16 mouse cellular contexts compared by ENCODE assay signal in the genomic region with DNA sequence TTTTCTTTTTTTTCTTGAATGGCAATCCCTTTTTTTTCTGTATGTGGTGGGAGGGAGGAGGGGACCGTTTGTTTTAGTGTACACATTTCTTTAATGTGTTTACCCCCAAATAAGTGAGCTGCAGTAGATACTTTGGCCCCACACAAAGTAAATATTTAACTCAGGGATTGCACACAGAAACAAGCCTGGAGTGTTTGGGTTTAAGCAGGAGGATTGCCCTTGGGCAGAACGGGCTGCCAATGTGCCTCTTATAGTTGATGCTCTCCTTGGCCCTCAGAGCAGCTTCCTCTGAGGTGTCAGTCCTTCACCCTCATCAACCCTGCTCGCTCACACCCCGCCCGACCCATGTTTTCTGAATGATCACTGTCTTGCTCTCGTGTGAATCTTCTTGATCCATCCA.
DNase-seq lines count a peak whose midpoint lies in the region; ATAC-seq and TF ChIP-seq lines count a peak whose summit lies in the region.
"Had no signal": no experiment of that assay in that cellular context is flagged by ENCODE, and none has a peak within 500 bp of the region (broad histone marks: within the 10 kb centered on the region; RNA-seq: fewer than 3 reads in every experiment).

No protein-coding gene starts in this region.

- peak; percentile 51; the same call in 1 of the 2 replicates for ATAC-seq in lung, embryonic 14.5 days (ENCODE audit: insufficient read depth)
- no peak for ATAC-seq in lung, postnatal 0 days
- ATAC-seq in kidney, embryonic 15.5 days (replicated peaks; ENCODE audit: low FRiP score) = peak; percentile 64; the same call in 1 of the 2 replicates
- 0 out of 2 replicates have a peak, but pooled peaks have one; percentile 24 for ATAC-seq in liver, embryonic 12.5 days
- ATAC-seq in stomach, postnatal 0 days (ENCODE audit: low FRiP score, low TSS enrichment) = 0 out of 2 replicates have a peak, but pooled peaks have one; percentile 26
- ATAC-seq in forebrain, embryonic 16.5 days = no peak

- peaks cover 11% of the 10 kb centered on the region for H3K4me1 ChIP-seq in lung, embryonic 14.5 days (ENCODE audit: insufficient read depth)
- H3K4me1 ChIP-seq in lung, postnatal 0 days (ENCODE audit: insufficient read depth, low read depth, low read length) = no peaks in the 10 kb centered on the region
- H3K4me1 ChIP-seq in kidney, embryonic 15.5 days = peaks cover 29% of the 10 kb centered on the region
- H3K4me1 ChIP-seq in liver, embryonic 12.5 days = 0 out of 2 replicates have a peak, but pooled peaks cover 5% of the 10 kb centered on the region
- H3K4me1 ChIP-seq in stomach, postnatal 0 days (replicated peaks; ENCODE audit: control insufficient read depth, insufficient read depth) = no peaks in the 10 kb centered on the region
- no peaks in the 10 kb centered on the region for H3K4me1 ChIP-seq in forebrain, embryonic 16.5 days (replicated peaks; ENCODE audit: control insufficient read depth, insufficient read depth, low read length)
- H3K4me1 ChIP-seq: midbrain, embryonic 12.5 days had no signal

- no peak overlapping the region for H3K4me3 ChIP-seq in lung, embryonic 14.5 days (ENCODE audit: low read depth, low read length)
- H3K4me3 ChIP-seq in lung, postnatal 0 days (ENCODE audit: low read depth, low read length) = no peak overlapping the region
- no peak overlapping the region for H3K4me3 ChIP-seq in kidney, embryonic 15.5 days (replicated peaks)
- H3K4me3 ChIP-seq in liver, embryonic 12.5 days = no peak overlapping the region
- H3K4me3 ChIP-seq in stomach, postnatal 0 days (ENCODE audit: low read depth, low read length) = no peak overlapping the region
- no peak overlapping the region for H3K4me3 ChIP-seq in forebrain, embryonic 16.5 days (replicated peaks; ENCODE audit: low read length)
- H3K4me3 ChIP-seq: limb, embryonic 13.5 days; midbrain, embryonic 12.5 days had no signal

- no peaks in the 10 kb centered on the region for H3K27me3 ChIP-seq in lung, embryonic 14.5 days (ENCODE audit: insufficient read depth, low read length)
- H3K27me3 ChIP-seq in lung, postnatal 0 days (replicated peaks; ENCODE audit: insufficient read depth, low read length) = no peaks in the 10 kb centered on the region
- no peaks in the 10 kb centered on the region for H3K27me3 ChIP-seq in kidney, embryonic 15.5 days
- H3K27me3 ChIP-seq in liver, embryonic 12.5 days (replicated peaks) = no peaks in the 10 kb centered on the region
- no peaks in the 10 kb centered on the region for H3K27me3 ChIP-seq in stomach, postnatal 0 days (ENCODE audit: control insufficient read depth, insufficient read depth, low read length)
- no peaks in the 10 kb centered on the region for H3K27me3 ChIP-seq in forebrain, embryonic 16.5 days (replicated peaks; ENCODE audit: control insufficient read depth, insufficient read depth, low read length)
- H3K27me3 ChIP-seq: midbrain, embryonic 12.5 days had no signal

- no peak for TF ChIP-seq CTCF in lung, embryonic 14.5 days (IDR thresholded peaks at IDR 0.05; ENCODE audit: low read depth)
- no peak for TF ChIP-seq CTCF in lung, postnatal 0 days (IDR thresholded peaks at IDR 0.05)
- no peak for TF ChIP-seq CTCF in stomach, postnatal 0 days (IDR thresholded peaks at IDR 0.05; ENCODE audit: low read depth)

- WGBS in lung, embryonic 14.5 days = 41% methylated on average over 6 of the region's 6 CpGs
- 49% methylated on average over 6 of the region's 6 CpGs for WGBS in lung, postnatal 0 days
- WGBS in kidney, embryonic 15.5 days = 70% methylated on average over 6 of the region's 6 CpGs
- WGBS in liver, embryonic 12.5 days (ENCODE audit: insufficient replicate concordance) = 57% methylated on average over 6 of the region's 6 CpGs
- 38% methylated on average over 6 of the region's 6 CpGs for WGBS in stomach, postnatal 0 days
- 86% methylated on average over 6 of the region's 6 CpGs for WGBS in forebrain, embryonic 16.5 days

- H3K36me3 ChIP-seq in lung, embryonic 14.5 days (ENCODE audit: insufficient read depth) = no peaks in the 10 kb centered on the region
- H3K36me3 ChIP-seq in lung, postnatal 0 days (ENCODE audit: insufficient read depth, low read length) = no peaks in the 10 kb centered on the region
- H3K36me3 ChIP-seq in kidney, embryonic 15.5 days = no peaks in the 10 kb centered on the region
- no peaks in the 10 kb centered on the region for H3K36me3 ChIP-seq in liver, embryonic 12.5 days
- no peaks in the 10 kb centered on the region for H3K36me3 ChIP-seq in stomach, postnatal 0 days (ENCODE audit: control insufficient read depth, insufficient read depth, low read length)
- no peaks in the 10 kb centered on the region for H3K36me3 ChIP-seq in forebrain, embryonic 16.5 days (ENCODE audit: control insufficient read depth, insufficient read depth)
- H3K36me3 ChIP-seq: limb, embryonic 13.5 days; midbrain, embryonic 12.5 days had no signal

- no peak overlapping the region for H3K9ac ChIP-seq in lung, embryonic 14.5 days
- H3K9ac ChIP-seq in lung, postnatal 0 days (replicated peaks; ENCODE audit: low read depth) = no peak overlapping the region
- no peak overlapping the region for H3K9ac ChIP-seq in kidney, embryonic 15.5 days
- H3K9ac ChIP-seq in liver, embryonic 12.5 days = no peak overlapping the region
- H3K9ac ChIP-seq in stomach, postnatal 0 days (ENCODE audit: low read length) = no peak overlapping the region
- H3K9ac ChIP-seq in forebrain, embryonic 16.5 days (replicated peaks; ENCODE audit: low read depth, low read length) = no peak overlapping the region
- H3K9ac ChIP-seq: hindbrain, embryonic 14.5 days; limb, embryonic 13.5 days; midbrain, embryonic 12.5 days had no signal

- DNase-seq in lung, embryonic 14.5 days = peak; percentile 25
- DNase-seq in lung, postnatal 0 days (ENCODE audit: low spot score) = no peak
- DNase-seq in stomach, postnatal 0 days (ENCODE audit: low spot score) = no peak
- no peak for DNase-seq in retina, postnatal 1 day
- DNase-seq: adrenal gland, postnatal 36 days; cerebellum, adult 8-10 months; heart, postnatal 14 days; lung, postnatal 14 days; right cerebral cortex, postnatal 4 days had no signal

- no peak overlapping the region for H3K4me2 ChIP-seq in lung, embryonic 14.5 days
- no peak overlapping the region for H3K4me2 ChIP-seq in lung, postnatal 0 days (replicated peaks; ENCODE audit: low read depth, low read length)
- 0 out of 2 replicates have a peak overlapping the region, but pooled peaks have one; percentile 8 for H3K4me2 ChIP-seq in kidney, embryonic 15.5 days
- no peak overlapping the region; the same call in 1 of the 2 replicates for H3K4me2 ChIP-seq in liver, embryonic 12.5 days
- H3K4me2 ChIP-seq in stomach, postnatal 0 days (replicated peaks; ENCODE audit: low read depth) = no peak overlapping the region
- no peak overlapping the region for H3K4me2 ChIP-seq in forebrain, embryonic 16.5 days (ENCODE audit: low read length)
- H3K4me2 ChIP-seq: hindbrain, embryonic 14.5 days; limb, embryonic 13.5 days; midbrain, embryonic 12.5 days had no signal

- TF ChIP-seq EP300 in lung, postnatal 0 days (IDR thresholded peaks at IDR 0.05) = no peak
- TF ChIP-seq EP300 in stomach, postnatal 0 days (optimal IDR thresholded peaks at IDR 0.05) = no peak

- H3K27ac ChIP-seq in lung, embryonic 14.5 days (ENCODE audit: low read depth) = no peak overlapping the region
- no peak overlapping the region for H3K27ac ChIP-seq in lung, postnatal 0 days (ENCODE audit: low read length)
- H3K27ac ChIP-seq in kidney, embryonic 15.5 days = peak overlapping the region; percentile 56
- no peak overlapping the region for H3K27ac ChIP-seq in liver, embryonic 12.5 days
- no peak overlapping the region for H3K27ac ChIP-seq in stomach, postnatal 0 days (replicated peaks)
- H3K27ac ChIP-seq in forebrain, embryonic 16.5 days (ENCODE audit: low read length) = no peak overlapping the region
- H3K27ac ChIP-seq: hindbrain, embryonic 14.5 days; kidney, postnatal 0 days; limb, embryonic 13.5 days; midbrain, embryonic 12.5 days had no signal

- no peaks in the 10 kb centered on the region for H3K9me3 ChIP-seq in lung, embryonic 14.5 days (ENCODE audit: low read depth, low read length)
- H3K9me3 ChIP-seq in lung, postnatal 0 days (ENCODE audit: low read length) = no peaks in the 10 kb centered on the region
- no peaks in the 10 kb centered on the region for H3K9me3 ChIP-seq in kidney, embryonic 15.5 days (replicated peaks)
- no peaks in the 10 kb centered on the region for H3K9me3 ChIP-seq in liver, embryonic 12.5 days (replicated peaks)
- no peaks in the 10 kb centered on the region for H3K9me3 ChIP-seq in stomach, postnatal 0 days (ENCODE audit: control insufficient read depth, low read length)
- no peaks in the 10 kb centered on the region for H3K9me3 ChIP-seq in forebrain, embryonic 16.5 days (ENCODE audit: control insufficient read depth, low read length)
- H3K9me3 ChIP-seq: limb, embryonic 13.5 days; midbrain, embryonic 12.5 days had no signal

Comparison
In these comparisons a context has a peak if more than half of its experiments do, and no peak if none do; other contexts are left out.
1. ATAC-seq: peak in lung, embryonic 14.5 days (single experiment), kidney, embryonic 15.5 days (single experiment), liver, embryonic 12.5 days (single experiment) and stomach, postnatal 0 days (single experiment); none in lung, postnatal 0 days (single experiment) and forebrain, embryonic 16.5 days (single experiment).